Mouse (Mus musculus) CH12.LX (cell line): ENCODE measurements around the gene Cxcl13.

ENCODE experiments used
- CTCF ChIP-seq, 2 experiments: IDR thresholded peaks in 1 of 2; conservative IDR thresholded peaks in 1 of 2; 2 replicates each; pipeline ENCODE4 v1.5.1; 2011 to 2012; ENCODE audit warnings: low read depth in 2 of 2, low read length in 2 of 2, improper control_type of control experiment in 1 of 2, inconsistent platforms in 1 of 2, mild to moderate bottlenecking in 1 of 2, moderate library complexity in 1 of 2
- EP300 ChIP-seq: IDR thresholded peaks from 2 replicates; pipeline ENCODE4 v1.6.1; 2011; ENCODE audit warnings: low read length, improper control_type of control experiment
- MYC ChIP-seq: IDR thresholded peaks from 2 replicates; pipeline ENCODE4 v1.6.1; 2011; ENCODE audit warnings: low read depth, mild to moderate bottlenecking, improper control_type of control experiment, low read length
- NELFE ChIP-seq: IDR thresholded peaks from 2 replicates; pipeline ENCODE4 v1.6.1; 2011; ENCODE audit warnings: low read depth, low read length, improper control_type of control experiment
- POLR2A ChIP-seq: IDR thresholded peaks from 2 replicates; pipeline ENCODE4 v1.6.1; 2011; ENCODE audit warnings: low read depth, mild to moderate bottlenecking, improper control_type of control experiment, low read length
- POLR2AphosphoS2 ChIP-seq: IDR thresholded peaks from 2 replicates; pipeline ENCODE4 v1.6.1; 2011; ENCODE audit warnings: low read depth, low read length, improper control_type of control experiment
- SMC3 ChIP-seq: IDR thresholded peaks from 2 replicates; pipeline ENCODE4 v1.6.1; 2011; ENCODE audit warnings: low read depth, low read length, improper control_type of control experiment
- ZNF384 ChIP-seq: IDR thresholded peaks from 2 replicates; pipeline ENCODE4 v1.6.1; 2012; ENCODE audit warnings: low read depth, low read length, improper control_type of control experiment, inconsistent platforms

- TF ChIP-seq ZNF384 (no peak), POLR2AphosphoS2 (no peak), SMC3 (no peak), EP300 (no peak), CTCF (conservative IDR thresholded peaks at IDR 0.05 in 1 of 2, IDR thresholded peaks at IDR 0.05 in 1 of 2; ENCODE audit: low read depth in 2 of 2, low read length in 2 of 2) (no peak), NELFE (no peak), POLR2A (no peak), MYC (no peak)
Measured at GRCm38 (mm10) chr5:95925204-95925930, 31.4 kb upstream of the Cxcl13 start.
